Mouse (Mus musculus): ENCODE measurements at regions not wholly inside any gene's neighbourhood (a gene's known extent, or its start where the extent isn't known, plus 50 kb on each side); places are given as distances from the start of the nearest gene placed in this dataset.

DNA sequence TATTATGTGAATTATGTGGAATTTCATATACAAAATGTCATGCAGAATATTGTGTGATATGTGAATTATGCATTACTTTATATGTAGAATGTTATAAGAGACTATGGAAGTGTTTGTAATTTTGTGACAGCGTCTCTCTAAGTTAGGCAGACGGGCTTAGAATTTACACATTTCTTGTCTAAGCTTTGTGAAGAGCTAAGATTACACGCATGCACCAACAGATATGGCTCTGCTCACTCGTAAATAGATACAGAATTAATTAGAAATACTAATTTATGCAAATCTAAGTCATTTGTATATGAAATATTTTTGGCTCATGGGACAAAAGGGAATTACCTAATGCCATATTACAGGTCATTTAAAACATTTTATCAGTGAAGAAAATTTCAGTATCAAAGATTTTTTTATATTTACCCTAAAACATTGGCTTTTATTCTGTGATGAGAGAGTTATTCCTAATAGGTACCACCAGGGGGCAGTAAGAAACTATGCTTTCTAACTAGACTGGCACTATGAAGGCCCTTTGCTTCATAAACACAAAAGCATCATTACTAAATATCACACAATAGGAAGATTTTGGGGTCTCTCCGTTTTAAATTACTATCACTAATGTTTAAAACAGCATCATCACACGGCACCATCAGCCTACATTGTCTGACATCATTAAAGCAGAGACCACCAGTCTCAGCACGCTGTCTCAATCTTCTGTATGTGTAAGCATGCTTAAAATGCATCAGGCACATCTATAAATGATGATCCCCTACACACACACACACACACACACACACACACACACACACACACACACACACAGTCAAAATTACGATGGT is 203.8 kb upstream of the Chl1 start:
- H3K4me3 ChIP-seq (replicated peaks) = no peak overlapping the region
- peaks cover 4% of the 10 kb centered on the region; the same call in 1 of the 2 replicates for H3K4me1 ChIP-seq
- no peaks in the 10 kb centered on the region for H3K36me3 ChIP-seq (replicated peaks; ENCODE audit: low read length)
- H3K9me3 ChIP-seq = no peaks in the 10 kb centered on the region
- no peak for TF ChIP-seq GATA1 (IDR thresholded peaks at IDR 0.05; ENCODE audit: borderline replicate concordance, low read length)
- TF ChIP-seq FLI1 (IDR thresholded peaks at IDR 0.05; ENCODE audit: low read length) = no peak
- no peaks in the 10 kb centered on the region for H3K27me3 ChIP-seq (replicated peaks)

- Histone ChIP-seq H3K36me3 (replicated peaks; ENCODE audit: low read length) (no peaks in the 10 kb centered on the region), H3K4me1 (peaks cover 7% of the 10 kb centered on the region; the same call in 1 of the 2 replicates), H3K4me3 (replicated peaks) (no peak overlapping the region), H3K9me3 (no peaks in the 10 kb centered on the region), H3K27me3 (replicated peaks) (no peaks in the 10 kb centered on the region)
- TF ChIP-seq GATA1 (IDR thresholded peaks at IDR 0.05; ENCODE audit: borderline replicate concordance, low read length) = no peak
- TF ChIP-seq FLI1 (IDR thresholded peaks at IDR 0.05; ENCODE audit: low read length) = no peak
Measured at GRCm38 (mm10) chr6:103307250-103307580, 203.2 kb upstream of the Chl1 start.

- H3K36me3 ChIP-seq (replicated peaks; ENCODE audit: low read length) = no peaks in the 10 kb centered on the region
- H3K9me3 ChIP-seq = no peaks in the 10 kb centered on the region
- no peak for TF ChIP-seq GATA1 (IDR thresholded peaks at IDR 0.05; ENCODE audit: borderline replicate concordance, low read length)
- TF ChIP-seq FLI1 (IDR thresholded peaks at IDR 0.05; ENCODE audit: low read length) = no peak
- H3K27me3 ChIP-seq (replicated peaks) = no peaks in the 10 kb centered on the region
- H3K4me3 ChIP-seq (replicated peaks) = no peak overlapping the region
- peaks cover 7% of the 10 kb centered on the region; the same call in 1 of the 2 replicates for H3K4me1 ChIP-seq
Measured at GRCm38 (mm10) chr6:103312149-103312548, 198.2 kb upstream of the Chl1 start.

- Histone ChIP-seq H3K4me1 (peaks cover 7% of the 10 kb centered on the region; the same call in 1 of the 2 replicates), H3K27me3 (replicated peaks) (no peaks in the 10 kb centered on the region), H3K9me3 (no peaks in the 10 kb centered on the region), H3K36me3 (replicated peaks; ENCODE audit: low read length) (no peaks in the 10 kb centered on the region), H3K4me3 (replicated peaks) (no peak overlapping the region)
- TF ChIP-seq GATA1 (IDR thresholded peaks at IDR 0.05; ENCODE audit: borderline replicate concordance, low read length) = no peak
- TF ChIP-seq FLI1 (IDR thresholded peaks at IDR 0.05; ENCODE audit: low read length) = no peak
Measured at GRCm38 (mm10) chr6:103312935-103313334, 197.5 kb upstream of the Chl1 start.

GRCm38 (mm10) chr6:103318081-103318480 is 192.3 kb upstream of the Chl1 start:
- TF ChIP-seq FLI1 (IDR thresholded peaks at IDR 0.05; ENCODE audit: low read length) (no peak), GATA1 (IDR thresholded peaks at IDR 0.05; ENCODE audit: borderline replicate concordance, low read length) (no peak)
- Histone ChIP-seq H3K4me1 (no peaks in the 10 kb centered on the region), H3K9me3 (no peaks in the 10 kb centered on the region)

DNA sequence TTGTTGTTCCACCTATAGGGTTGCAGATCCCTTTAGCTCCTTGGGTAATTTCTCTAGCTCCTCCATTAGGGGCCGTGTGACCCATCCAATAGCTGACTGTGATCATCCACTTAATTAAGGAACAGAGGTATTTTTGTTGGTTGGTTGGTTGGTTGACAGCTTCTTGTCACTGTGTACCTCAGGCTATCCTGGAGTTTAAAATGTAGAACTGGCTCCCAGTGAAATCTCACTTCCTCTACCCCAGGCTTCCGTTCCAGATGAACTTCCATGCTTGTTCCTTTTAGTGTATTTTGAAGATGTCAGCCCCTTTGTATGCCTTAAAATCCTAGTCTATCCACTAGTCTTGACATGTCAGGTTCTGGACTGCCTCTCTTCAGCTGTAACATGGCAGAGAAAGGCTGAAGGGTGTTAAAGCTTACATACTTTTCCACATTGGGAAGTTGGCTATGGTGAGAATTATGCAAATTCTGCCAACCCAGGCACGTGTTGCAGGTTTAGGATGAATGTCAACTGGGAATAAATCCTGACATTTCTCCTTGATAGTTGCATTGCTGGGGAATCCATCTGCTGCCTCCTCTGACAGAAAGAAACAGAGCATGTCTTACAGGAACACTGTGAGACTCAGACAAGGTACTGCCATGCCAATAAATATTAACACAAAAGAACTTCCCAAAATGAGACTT is 191.6 kb upstream of the Chl1 start:
- no peaks in the 10 kb centered on the region for H3K4me1 ChIP-seq
- H3K4me3 ChIP-seq (replicated peaks) = no peak overlapping the region
- TF ChIP-seq FLI1 (IDR thresholded peaks at IDR 0.05; ENCODE audit: low read length) = no peak
- TF ChIP-seq GATA1 (IDR thresholded peaks at IDR 0.05; ENCODE audit: borderline replicate concordance, low read length) = no peak
- H3K9me3 ChIP-seq = no peaks in the 10 kb centered on the region
- H3K27me3 ChIP-seq (replicated peaks) = no peaks in the 10 kb centered on the region
- H3K36me3 ChIP-seq (replicated peaks; ENCODE audit: low read length) = no peaks in the 10 kb centered on the region

More at GRCm38 (mm10) chr6:103318081-103318480, 192.3 kb upstream of the Chl1 start:
- Histone ChIP-seq H3K4me3 (replicated peaks) (no peak overlapping the region), H3K36me3 (replicated peaks; ENCODE audit: low read length) (no peaks in the 10 kb centered on the region), H3K27me3 (replicated peaks) (no peaks in the 10 kb centered on the region)

- Histone ChIP-seq H3K27me3 (replicated peaks) (no peaks in the 10 kb centered on the region), H3K4me3 (replicated peaks) (no peak overlapping the region), H3K4me1 (no peaks in the 10 kb centered on the region), H3K9me3 (no peaks in the 10 kb centered on the region), H3K36me3 (replicated peaks; ENCODE audit: low read length) (no peaks in the 10 kb centered on the region)
- no peak for TF ChIP-seq GATA1 (IDR thresholded peaks at IDR 0.05; ENCODE audit: borderline replicate concordance, low read length)
- no peak for TF ChIP-seq FLI1 (IDR thresholded peaks at IDR 0.05; ENCODE audit: low read length)
Measured at GRCm38 (mm10) chr6:103319964-103320363, 190.4 kb upstream of the Chl1 start.

GRCm38 (mm10) chr6:103320550-103320949 is 189.8 kb upstream of the Chl1 start:
- no peaks in the 10 kb centered on the region for H3K9me3 ChIP-seq
- no peaks in the 10 kb centered on the region for H3K36me3 ChIP-seq (replicated peaks; ENCODE audit: low read length)
- H3K4me1 ChIP-seq = no peaks in the 10 kb centered on the region
- no peak overlapping the region for H3K4me3 ChIP-seq (replicated peaks)
- TF ChIP-seq GATA1 (IDR thresholded peaks at IDR 0.05; ENCODE audit: borderline replicate concordance, low read length) (no peak), FLI1 (IDR thresholded peaks at IDR 0.05; ENCODE audit: low read length) (no peak)
- H3K27me3 ChIP-seq (replicated peaks) = no peaks in the 10 kb centered on the region

DNA sequence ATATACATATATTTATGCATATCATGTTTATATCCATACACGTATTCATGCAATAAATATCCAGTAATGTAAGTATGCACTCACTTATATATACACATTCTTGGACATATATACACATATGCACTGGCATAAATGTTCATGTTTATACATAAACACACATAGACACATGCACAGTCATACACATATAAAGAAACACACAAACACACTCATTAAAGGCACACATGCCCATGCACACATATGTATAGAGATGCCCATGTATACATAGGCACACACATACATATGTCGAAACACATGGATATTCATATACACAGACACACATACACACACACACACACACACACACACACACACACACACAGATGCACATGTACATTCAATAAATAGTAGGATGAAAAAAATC is 189.3 kb upstream of the Chl1 start:
- no peak overlapping the region for H3K4me3 ChIP-seq (replicated peaks)
- H3K9me3 ChIP-seq = no peaks in the 10 kb centered on the region
- H3K4me1 ChIP-seq = no peaks in the 10 kb centered on the region
- no peaks in the 10 kb centered on the region for H3K27me3 ChIP-seq (replicated peaks)
- H3K36me3 ChIP-seq (replicated peaks; ENCODE audit: low read length) = no peaks in the 10 kb centered on the region
- TF ChIP-seq FLI1 (IDR thresholded peaks at IDR 0.05; ENCODE audit: low read length) = no peak
- TF ChIP-seq GATA1 (IDR thresholded peaks at IDR 0.05; ENCODE audit: borderline replicate concordance, low read length) = no peak

DNA sequence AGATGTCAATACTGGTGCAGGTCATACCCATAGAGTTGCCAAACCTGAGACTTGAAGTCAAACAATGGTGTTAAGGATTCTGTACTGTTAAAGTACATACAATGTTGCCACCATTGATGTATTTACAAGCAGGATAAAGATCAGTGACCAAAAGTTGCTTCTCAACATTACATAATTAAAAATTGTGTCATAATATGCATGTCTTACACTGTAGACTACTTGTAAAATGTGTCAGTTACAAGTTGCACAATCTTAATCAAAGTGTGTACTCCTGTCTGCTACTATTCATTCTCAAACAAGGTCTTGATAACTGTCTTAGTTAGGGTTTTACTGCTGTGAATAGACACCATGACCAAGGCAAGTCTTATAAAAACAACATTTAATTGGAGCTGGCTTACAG is 187.9 kb upstream of the Chl1 start:
- no peak overlapping the region for H3K4me3 ChIP-seq (replicated peaks)
- TF ChIP-seq FLI1 (IDR thresholded peaks at IDR 0.05; ENCODE audit: low read length) (no peak), GATA1 (IDR thresholded peaks at IDR 0.05; ENCODE audit: borderline replicate concordance, low read length) (no peak)

More for the DNA sequence above, 187.9 kb upstream of the Chl1 start:
- Histone ChIP-seq H3K27me3 (replicated peaks) (no peaks in the 10 kb centered on the region), H3K9me3 (no peaks in the 10 kb centered on the region), H3K4me1 (no peaks in the 10 kb centered on the region), H3K36me3 (replicated peaks; ENCODE audit: low read length) (no peaks in the 10 kb centered on the region)
